Mouse (Mus musculus) megakaryocyte, adult 5-6 weeks (primary cell): ENCODE data around the gene Cers6. TPM values are rescaled to one million over a fixed set of nuclear protein-coding genes. Genes with fewer than 3 reads are reported as not detected.
A peak's percentile ranks its signal among the peaks of the same experiment; 100 is the strongest.

Experiments used
- ATAC-seq: 2 replicates; pipeline ENCODE4 v1.8.0; 2016; ENCODE audit warnings: mild to moderate bottlenecking, inconsistent platforms; ENCODE audit not compliant: poor library complexity, severe bottlenecking
- total RNA-seq, 2 experiments: library from RNA; stranded (forward) in 1 of 2; stranded (reverse) in 1 of 2; fragments of 153-499, 151-499 nt in 1 of 2; fragments of 221-1000, 200-1000 nt in 1 of 2; gene quantifications; 2 replicates each; pipeline versions ENCODE4 v1.2.3 to v1.2.4; 2015 to 2017

Cers6 gene
- total RNA-seq (2015) (133 and 146 TPM in 2 replicates), total RNA-seq (2017) (64.6 and 82.4 TPM in 2 replicates)

DNA sequence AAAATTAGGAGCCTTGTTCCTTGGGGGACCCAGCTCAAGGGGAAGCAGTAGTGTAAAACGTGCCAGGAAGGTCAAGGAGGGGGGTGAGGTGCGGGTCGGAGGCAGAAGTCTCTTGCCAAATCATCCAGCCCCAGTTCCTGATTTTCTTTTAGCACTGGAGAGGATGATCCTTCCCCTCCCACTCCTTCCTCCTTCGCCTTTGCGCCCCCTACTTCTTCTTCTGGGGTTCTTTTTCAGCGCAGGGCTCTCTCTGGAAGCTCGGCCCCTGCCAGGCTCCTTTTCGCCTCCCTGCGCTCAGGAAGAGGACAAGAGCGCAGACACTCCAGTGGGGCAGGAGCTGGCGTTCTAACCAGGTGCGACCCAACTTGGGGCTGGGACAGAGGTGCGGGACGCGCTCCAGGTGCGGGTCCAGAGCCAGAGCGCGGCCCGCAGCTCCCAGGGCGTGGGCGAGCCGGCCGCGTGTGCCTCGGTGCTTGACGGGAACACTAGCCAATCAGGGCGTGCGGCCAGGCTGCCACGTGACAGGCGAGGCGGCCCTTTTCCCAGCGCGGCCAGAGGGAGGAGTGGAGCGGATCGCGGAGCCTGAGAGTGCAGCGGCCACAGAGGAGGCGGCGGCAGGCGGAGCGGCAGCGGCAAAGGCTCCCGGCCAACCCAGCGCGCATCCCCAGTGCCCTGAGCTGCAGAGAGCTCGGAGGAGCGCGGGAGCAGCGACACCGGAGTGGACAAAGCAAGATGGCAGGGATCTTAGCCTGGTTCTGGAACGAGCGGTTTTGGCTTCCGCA, at the start of gene Cers6:
Gene Cers6 (plus strand): TSS at position 538 of the 782 bp plus-strand sequence.
- peak; percentile 83 for ATAC-seq

DNA sequence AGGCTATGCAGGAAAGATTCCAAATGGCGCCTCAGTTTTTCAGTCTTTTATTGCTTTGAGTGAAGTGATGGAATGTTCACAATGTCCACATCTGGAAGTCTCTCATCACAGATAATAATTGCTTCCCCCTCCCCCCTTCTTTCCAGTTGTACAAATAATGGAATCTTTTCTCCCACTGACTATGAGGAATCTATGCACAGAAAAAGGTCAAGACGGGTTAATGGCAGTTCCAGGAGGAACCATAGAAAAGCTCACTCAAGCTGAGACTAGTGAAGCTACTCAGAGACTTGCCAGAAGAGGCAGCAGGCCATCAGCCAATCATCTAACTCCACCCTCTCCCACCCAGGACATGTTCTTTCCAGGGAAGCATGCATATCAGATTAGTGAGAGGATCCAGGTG, 46.8 kb upstream of the Cers6 start:
- no peak for ATAC-seq

DNA sequence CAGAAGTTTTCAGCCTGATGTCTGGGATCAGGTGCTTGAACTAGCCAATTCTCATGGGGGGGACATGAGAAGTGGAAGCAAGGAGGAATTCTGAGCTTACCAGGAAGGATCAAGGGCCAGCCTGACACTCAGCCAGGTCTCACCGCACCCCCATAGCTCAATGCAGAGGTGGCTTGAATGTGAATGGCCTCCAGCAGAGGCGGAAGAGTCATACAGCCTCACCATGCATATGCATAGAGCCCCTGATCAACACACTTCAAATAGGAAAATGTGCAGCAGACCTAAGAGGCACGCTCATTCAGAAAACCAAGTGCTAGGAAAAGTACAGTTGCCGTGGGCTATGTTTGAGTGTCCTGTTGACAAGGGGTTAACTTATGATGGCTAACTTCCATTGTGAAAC, 42.2 kb upstream of the Cers6 start:
- no peak for ATAC-seq

DNA sequence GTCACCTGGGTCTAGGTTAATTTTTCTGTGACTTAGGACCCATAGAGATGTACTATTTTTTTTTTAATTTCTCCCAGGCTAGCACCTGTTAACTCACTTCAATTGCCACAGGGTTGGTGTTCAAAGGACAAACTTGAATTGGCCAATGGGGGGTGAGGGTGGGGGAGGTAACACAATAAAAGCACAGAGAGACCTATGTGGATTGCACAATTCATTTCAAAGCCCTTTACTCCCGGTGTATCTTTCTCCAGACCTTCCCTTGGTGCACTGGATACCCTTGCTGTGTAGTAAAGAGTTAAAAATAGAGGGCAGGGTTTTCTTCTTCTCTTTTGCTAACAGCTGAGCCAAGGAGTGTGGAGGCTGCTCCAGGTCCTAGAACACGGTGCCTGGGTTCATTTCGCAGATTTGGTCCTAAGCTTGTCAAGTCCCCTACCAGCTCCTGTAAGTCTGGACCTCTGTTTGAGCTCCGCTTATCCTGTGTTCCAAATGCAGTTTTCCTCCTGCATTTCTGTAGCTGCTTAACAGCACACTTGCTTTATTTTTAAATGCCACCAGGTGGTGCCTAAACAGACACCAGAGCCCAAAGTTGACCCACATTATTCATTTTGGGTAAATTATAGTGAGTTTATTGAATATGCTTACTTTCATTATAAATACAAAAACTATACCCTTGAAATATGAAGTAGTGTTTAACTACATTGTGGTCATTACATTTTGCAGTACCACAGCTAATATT, 38.9 kb upstream of the Cers6 start:
- no peak for ATAC-seq

DNA sequence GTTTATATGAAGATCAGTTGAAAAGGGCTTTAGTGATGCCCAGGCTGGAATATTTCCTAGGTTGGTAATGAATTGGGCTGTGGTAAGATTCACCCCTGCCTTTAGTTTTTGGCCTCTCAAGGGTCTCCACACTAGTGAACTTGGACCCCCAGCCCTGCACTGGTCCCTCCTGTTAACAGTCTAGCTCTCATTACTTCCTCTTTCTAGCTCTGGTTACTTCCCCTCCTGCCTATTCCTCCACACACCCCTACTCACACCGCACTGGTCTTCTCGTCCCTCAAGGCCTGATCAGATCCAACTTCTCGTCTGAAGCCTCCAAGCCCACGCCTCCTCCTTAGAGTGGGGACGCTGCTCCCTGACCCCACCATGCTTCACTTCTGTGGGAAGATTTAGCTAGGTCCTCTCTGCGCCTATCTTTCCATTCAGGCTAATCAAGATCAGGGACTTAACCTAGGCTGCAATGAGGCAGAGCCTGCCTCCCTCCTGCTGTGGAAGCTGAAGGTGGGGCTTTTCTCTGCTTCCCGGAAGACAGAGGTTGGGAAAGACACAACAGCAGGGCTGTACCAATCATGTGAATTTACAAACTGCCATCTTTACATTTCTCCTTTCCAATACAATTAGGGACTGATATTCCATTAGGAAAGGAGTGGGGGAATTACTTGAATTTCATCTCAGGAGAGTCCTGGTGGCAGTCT, 35.8 kb upstream of the Cers6 start:
- ATAC-seq: peak; percentile 95

DNA sequence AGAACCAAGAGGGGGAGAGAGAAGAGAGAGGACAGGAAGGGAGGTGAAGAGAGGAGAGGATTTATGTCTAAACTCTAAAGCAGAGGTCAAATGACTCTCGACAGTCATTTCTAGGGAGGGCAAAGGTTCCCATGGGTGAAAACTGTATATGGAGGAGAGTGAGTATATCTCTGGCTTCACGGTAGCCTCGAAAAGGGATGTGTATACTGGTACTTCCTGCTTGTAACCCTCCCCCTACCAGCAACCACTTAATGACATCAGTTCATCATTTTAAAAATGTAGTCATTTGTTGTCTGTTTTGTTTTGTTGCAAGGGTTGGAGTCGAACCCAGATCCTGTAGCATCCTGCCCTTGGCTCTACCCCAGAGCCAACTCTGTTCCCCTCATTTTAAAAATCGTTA, 17.9 kb upstream of the Cers6 start:
- peak; percentile 74 for ATAC-seq

DNA sequence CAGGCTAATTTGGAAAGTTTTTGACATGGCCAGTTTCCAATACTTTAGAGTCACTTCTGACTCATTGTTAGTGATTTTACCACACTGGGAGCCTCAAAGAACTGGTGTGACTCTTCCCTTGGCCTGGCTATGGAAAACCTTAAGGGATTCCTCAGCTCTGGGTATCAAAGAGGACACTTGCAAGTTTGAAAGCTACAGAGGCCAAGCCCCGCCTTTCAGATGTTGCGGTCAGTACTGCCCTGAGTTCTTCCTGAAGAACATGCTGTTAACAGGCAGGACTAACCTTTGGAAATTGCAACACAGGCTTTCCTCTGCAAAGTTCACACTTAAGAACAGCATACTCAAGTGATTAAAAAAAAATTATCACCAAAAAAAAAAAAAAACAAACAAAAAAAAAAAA, 16.7 kb upstream of the Cers6 start:
- peak; percentile 33; the same call in 1 of the 2 replicates for ATAC-seq

DNA sequence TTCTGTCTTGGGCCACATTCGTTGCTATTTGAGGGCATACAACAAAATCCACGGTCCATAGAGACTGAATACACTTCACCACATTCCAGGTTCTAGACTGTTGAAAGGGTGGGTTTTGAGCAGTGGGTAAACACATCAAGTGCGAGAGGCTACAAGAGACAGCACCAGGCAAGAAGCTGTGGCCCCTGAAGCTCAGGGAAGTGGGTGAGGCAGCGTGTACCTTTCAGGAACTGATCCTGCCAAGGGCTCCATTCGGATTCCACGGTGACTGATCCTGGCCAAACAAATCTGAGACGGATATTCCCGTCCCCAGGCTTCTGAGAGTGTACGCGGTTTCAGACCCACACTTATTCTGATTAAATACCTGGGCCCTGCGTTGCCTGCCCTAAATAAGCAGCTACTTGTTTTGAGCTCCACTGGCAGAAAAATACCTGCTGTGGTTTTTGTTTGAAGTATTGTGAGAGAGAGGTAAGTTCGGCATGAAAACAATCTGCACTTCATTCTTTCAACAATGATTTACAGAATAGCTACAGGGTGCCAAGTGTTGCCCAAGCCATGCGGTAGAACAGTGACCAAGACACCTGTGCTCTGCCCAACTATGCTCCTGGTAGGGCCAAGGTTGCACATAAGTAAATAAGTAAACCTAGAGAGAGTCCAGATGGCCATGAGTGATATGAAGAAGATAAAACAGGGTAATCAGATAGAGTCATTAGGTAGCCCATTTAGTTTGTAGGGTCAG, 16.1 kb upstream of the Cers6 start:
- ATAC-seq: no peak

DNA sequence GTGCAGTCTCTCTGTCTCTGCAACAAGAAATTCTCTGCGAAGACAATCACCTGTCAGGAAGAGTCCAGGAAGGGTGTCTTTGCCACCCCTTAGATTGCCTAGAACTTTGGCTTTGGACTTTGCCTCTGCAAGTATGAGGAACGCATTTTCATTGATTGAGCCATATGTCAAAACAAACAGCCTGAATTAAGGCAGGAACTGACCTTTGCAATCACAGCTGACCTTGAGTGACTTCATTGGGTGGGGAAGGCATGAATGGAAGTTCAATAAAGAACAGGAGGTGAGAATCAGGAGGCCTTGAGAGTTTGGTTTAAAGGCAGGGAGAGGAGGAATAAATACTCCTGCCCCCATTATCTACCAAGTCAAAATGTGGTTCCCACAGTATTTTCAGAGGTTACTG, 850 bp upstream of the Cers6 start:
- ATAC-seq: peak; percentile 4; the same call in 1 of the 2 replicates

DNA sequence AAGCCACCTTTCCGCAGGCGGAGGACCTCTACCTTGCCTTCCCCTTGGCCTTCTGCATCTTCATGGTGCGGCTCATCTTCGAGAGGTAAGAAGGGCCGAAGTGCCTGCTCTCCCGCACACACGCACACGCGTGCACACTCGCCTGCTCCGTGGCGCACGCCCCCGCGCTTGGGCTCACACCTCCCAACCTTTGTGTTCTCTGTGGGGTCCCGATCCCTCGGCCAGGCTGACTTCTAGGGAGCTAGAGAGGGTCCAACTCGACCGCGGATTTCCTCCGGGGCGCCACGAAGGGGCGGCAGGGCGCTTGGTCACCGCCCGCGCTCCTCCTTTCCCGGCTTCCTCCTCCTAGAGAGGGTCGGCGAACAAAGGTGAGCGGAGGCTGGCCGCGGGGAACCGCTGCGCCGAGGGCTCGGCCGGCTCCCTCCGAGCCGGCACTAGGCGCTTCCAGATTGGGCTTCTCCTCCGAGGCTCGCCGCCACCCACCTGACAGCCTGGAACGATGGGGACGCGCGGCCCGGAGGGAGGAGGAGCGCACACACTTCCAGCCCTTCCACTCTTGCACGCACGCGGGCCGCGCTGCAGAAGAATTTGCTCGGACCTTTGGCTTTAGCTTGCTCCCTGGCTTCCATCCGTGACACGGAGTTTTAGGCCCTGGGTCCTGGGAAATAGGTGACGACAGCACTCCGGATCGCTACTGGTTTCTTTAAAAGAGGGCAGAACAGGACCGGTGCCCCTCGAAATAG, 651 bp downstream of the Cers6 start:
- ATAC-seq: peak; percentile 16

DNA sequence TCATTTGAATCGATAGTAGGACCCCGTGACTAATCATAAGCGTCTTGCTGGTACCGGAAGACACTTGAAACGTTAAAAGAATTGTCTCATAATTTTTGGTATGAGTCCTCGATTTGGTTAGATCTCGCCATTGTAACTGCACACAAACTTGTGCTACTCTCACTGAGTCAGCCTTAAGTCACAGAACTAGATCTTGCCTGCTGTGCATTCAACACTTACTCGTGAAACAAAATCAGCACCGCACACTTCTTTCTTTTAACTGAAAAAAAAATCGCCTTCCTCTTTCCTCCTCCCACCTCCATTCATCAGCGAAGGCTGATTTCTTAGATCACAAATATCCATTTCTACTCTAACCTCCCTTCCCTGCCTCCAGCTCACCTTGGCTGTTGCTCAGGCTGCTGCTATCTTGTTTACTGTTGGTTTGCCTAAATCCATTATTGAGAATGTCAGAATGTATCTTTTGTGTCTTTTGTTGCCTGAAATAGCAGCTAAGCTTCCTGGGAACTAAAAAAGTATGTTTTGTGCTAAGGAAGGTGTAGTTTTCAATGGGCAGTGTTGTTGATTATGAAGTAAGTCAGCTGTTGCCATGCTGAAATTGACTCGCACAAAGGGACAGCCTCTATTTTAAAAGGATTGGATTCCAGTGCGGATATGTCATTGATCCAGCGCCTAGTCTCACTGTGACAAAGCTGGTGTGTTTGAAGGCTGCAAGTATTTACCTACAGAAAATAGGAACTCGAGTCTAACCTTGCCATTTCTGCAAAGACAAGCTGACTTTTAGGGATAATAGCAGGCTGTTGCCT, 1.4 kb downstream of the Cers6 start:
- ATAC-seq: no peak

DNA sequence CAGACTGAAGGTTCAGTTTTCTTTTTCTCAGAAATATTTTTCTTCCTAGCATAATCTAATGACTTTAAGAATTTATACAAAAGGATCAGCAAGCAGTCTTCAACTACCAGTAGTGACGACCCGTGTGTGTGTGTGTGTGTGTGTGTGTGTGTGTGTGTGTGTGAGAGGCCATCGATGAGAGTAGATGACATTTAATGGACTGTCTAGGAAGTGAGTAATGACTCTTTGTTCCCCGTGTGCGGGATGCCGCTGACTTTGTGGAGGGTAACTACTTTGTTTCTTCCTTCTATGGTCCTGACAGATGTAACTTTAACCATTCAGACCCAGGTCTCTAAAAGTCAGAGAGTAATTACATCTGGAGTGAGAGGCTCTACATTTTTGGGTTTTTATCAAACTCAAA, 2.3 kb downstream of the Cers6 start:
- ATAC-seq: no peak

DNA sequence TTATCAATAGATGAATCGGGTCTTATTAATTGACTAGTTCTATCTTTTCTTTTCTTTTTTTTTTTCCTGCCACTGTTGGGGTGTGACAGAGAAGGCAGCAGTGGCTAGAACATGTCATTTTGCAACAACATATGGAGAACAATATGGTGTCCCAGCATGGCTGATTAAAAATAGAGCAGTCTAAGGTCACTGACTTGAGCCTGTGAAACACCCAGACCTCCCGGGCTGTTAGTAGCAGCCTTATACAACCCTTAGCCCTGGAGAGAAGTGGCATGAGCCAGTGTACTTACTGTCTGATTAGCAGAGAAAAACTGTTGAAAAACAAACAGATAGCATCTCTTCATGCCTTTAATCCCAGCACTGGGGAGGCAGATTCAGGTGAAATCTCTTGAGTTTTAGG, 3.1 kb downstream of the Cers6 start:
- no peak for ATAC-seq

DNA sequence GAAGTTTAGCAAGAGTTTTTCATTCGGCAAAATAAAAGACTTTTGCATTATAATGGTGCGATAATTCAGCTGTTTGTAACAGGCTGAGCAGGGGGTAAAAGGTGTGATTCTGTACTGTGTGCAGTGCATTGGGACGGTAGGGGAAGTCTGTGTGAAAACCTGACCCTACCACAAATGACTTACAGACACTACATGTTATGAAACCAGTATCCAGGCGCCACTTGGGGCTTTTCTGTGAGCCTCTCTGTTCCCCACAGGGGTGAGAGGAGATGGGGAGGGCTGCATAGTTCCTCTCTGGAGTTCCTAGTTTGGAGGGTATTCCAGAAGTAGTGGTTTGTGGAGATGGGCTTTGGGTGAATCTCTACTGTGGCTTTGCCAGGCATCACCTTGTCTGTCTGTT, 5.9 kb downstream of the Cers6 start:
- peak; percentile 75 for ATAC-seq

DNA sequence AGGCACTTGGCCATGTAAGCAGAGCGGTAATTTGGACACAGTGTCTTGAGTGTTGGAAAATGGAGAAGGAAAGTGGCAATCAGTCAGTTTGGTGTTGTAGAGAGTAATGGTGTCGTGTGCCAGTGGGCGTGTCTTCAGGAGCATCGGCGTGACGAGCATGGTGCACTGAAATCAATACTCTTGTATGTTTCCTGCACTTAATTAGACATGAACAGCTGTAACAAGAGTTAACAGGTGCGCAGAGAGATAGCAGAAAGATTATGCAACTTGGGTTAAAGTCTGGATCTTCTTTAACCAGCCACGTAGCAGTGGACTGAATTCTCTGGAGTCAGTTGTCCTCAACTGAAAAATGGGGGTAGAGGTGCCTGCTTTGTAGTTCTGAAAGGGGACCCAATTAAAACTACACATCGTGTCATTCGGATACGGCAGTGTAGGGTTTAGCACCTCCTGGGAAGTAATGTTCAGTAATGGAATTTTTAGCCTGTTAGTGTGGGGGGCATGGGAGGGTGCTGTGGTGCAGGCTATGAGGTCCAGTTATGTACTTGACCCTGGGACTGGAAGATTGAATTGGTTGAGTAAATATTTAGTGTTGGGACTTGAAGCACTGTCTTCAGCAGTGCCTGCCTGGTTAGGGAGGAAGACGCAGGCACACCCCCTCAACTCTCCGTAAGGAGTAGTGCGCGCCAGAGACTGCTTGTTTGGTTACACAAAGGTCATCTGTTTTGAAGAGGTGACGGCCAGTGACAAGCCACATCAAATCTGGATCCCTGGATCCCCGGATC, 9.9 kb downstream of the Cers6 start:
- no peak for ATAC-seq

DNA sequence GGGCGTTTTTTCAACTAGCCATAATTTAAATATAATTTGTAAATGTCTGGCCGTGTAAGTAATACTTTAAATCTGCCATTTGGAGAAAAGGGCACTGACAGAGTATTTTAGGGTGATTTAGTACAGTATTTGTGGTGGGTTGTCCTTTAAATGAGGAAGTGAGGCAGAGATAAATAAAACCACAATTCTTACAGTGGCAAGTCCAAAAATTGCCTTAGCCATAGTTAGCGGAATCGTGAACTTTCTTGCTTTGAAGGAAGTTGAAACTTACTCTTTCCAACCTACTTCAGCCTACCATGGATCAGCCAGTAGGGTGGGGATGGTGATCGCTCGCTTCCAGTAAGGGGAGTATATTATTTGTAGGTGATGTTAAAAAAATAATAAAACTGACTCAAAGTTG, 11.8 kb downstream of the Cers6 start:
- peak; percentile 83 for ATAC-seq

DNA sequence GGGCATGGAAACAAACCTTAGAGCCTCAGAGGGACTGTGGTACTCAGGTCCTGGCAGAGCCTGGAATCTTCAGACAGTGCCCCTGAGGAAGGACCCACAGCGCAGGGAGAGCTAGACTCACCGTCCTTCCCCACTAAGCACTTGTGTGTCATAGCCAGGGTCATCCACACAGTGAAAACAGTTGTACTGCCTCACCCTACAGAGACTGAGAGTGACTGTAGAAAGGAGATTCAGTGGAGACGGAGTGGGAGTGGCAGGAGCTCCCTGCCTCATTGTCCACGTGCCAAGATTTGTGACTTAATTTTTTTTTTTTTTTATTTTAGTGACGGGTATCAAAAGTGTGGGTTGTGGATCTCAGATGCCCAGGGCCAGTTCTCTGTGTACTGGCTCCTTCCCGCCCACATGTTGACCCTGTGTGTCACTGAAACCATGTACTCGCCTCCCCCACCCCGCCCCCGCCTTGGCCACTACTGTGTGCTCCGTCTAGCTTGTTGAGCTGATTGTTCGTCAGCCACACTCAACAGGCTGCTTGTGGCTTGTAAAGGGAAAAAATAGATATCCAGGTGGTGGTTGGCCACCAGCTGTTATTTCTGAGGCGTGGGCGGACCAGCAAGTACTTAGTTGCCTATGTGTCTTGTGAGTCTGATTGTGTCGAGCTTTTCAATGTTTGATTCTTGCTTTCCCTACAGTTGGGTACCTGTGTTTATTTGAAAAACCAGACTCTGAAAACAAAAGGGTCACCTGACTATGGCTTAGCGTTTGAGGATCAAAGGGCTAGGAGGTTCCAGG, 12.6 kb downstream of the Cers6 start:
- peak; percentile 13 for ATAC-seq

DNA sequence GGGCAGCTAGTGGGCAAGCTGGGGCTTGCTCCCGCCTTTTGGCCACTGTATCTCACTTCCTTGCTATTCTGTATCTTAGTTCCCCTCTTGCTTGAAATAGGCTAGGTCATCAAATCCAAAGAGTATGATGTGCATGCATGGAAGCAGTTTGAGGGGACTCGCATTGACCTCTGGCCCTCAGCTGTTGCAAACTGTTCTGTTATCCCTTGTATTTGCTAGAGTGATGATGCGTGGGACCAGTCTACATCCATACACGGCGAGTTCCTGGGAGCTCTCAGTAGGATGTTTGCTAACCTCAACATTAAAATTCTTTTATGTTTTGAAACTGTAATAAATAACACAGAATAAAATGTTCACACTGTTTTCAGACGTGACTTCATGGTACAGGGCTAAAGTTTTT, 13.3 kb downstream of the Cers6 start:
- no peak for ATAC-seq
